Mouse (Mus musculus): ENCODE measurements at regions not wholly inside any gene's neighbourhood (a gene's known extent, or its start where the extent isn't known, plus 50 kb on each side); places are given as distances from the start of the nearest gene placed in this dataset.
"Not testable (repeated sequence)": the region's sequence is repeated elsewhere in the genome, so short reads cannot be mapped to it uniquely, and the experiment has no call there.

- DNase-seq (ENCODE audit: extremely low read depth, low read depth, low spot score), result no peak
- H3K4me1 ChIP-seq (ENCODE audit: control insufficient read depth, insufficient read depth, low read length), result no peaks in the 10 kb centered on the region
- no peaks in the 10 kb centered on the region for H3K79me2 ChIP-seq (ENCODE audit: control insufficient read depth, insufficient read depth, low read length)
- H3K9ac ChIP-seq (ENCODE audit: low read depth, low read length), result no peak overlapping the region
- 70% methylated on average over 5 of the region's 5 CpGs for WGBS
- TF ChIP-seq CTCF (IDR thresholded peaks at IDR 0.05; ENCODE audit: low read depth, low read length), result no peak
- TF ChIP-seq POLR2A (IDR thresholded peaks at IDR 0.05; ENCODE audit: extremely low read depth, insufficient read depth, low read length), result no peak
- no peak overlapping the region for H3K4me3 ChIP-seq (ENCODE audit: insufficient read depth, low read depth, low read length)
- no peak overlapping the region for H3K27ac ChIP-seq (replicated peaks; ENCODE audit: insufficient read depth, low read depth, low read length)
- H3K36me3 ChIP-seq (ENCODE audit: control insufficient read depth, insufficient read depth, low read length), result no peaks in the 10 kb centered on the region
- H3K27me3 ChIP-seq (ENCODE audit: control insufficient read depth, insufficient read depth, low read length), result no peaks in the 10 kb centered on the region
Measured at GRCm38 (mm10) chr2:149283274-149283673, 121.6 kb upstream of the Cst10 start.

- Histone ChIP-seq H3K4me3 (ENCODE audit: insufficient read depth, low read depth, low read length) (no peak overlapping the region), H3K36me3 (ENCODE audit: control insufficient read depth, insufficient read depth, low read length) (no peaks in the 10 kb centered on the region), H3K9ac (ENCODE audit: low read depth, low read length) (no peak overlapping the region), H3K27ac (replicated peaks; ENCODE audit: insufficient read depth, low read depth, low read length) (no peak overlapping the region), H3K4me1 (ENCODE audit: control insufficient read depth, insufficient read depth, low read length) (no peaks in the 10 kb centered on the region), H3K27me3 (ENCODE audit: control insufficient read depth, insufficient read depth, low read length) (no peaks in the 10 kb centered on the region), H3K79me2 (ENCODE audit: control insufficient read depth, insufficient read depth, low read length) (no peaks in the 10 kb centered on the region)
- no peak for DNase-seq (ENCODE audit: extremely low read depth, low read depth, low spot score)
- TF ChIP-seq POLR2A (IDR thresholded peaks at IDR 0.05; ENCODE audit: extremely low read depth, insufficient read depth, low read length), result no peak
- 35% methylated on average over 1 of the region's 1 CpGs for WGBS
Measured at GRCm38 (mm10) chr2:149284199-149284598, 120.7 kb upstream of the Cst10 start.

GRCm38 (mm10) chr2:149296936-149297335 is 107.9 kb upstream of the Cst10 start:
- H3K79me2 ChIP-seq (ENCODE audit: control insufficient read depth, insufficient read depth, low read length); H3K4me3 ChIP-seq (ENCODE audit: insufficient read depth, low read depth, low read length); H3K4me1 ChIP-seq (ENCODE audit: control insufficient read depth, insufficient read depth, low read length); H3K36me3 ChIP-seq (ENCODE audit: control insufficient read depth, insufficient read depth, low read length); H3K27ac ChIP-seq (replicated peaks; ENCODE audit: insufficient read depth, low read depth, low read length); H3K27me3 ChIP-seq (ENCODE audit: control insufficient read depth, insufficient read depth, low read length); H3K9ac ChIP-seq (ENCODE audit: low read depth, low read length); DNase-seq (ENCODE audit: extremely low read depth, low read depth, low spot score): not testable (repeated sequence)
- WGBS, result 74% methylated on average over 2 of the region's 2 CpGs

GRCm38 (mm10) chr2:149305553-149305952 is 99.3 kb upstream of the Cst10 start:
- TF ChIP-seq CTCF (IDR thresholded peaks at IDR 0.05; ENCODE audit: low read depth, low read length) (no peak), POLR2A (IDR thresholded peaks at IDR 0.05; ENCODE audit: extremely low read depth, insufficient read depth, low read length) (no peak)
- WGBS, result 82% methylated on average over 1 of the region's 1 CpGs

GRCm38 (mm10) chr2:149350239-149350811 is 54.5 kb upstream of the Cst10 start:
- Histone ChIP-seq H3K4me3 (ENCODE audit: insufficient read depth, low read depth, low read length) (no peak overlapping the region), H3K36me3 (ENCODE audit: control insufficient read depth, insufficient read depth, low read length) (no peaks in the 10 kb centered on the region), H3K79me2 (ENCODE audit: control insufficient read depth, insufficient read depth, low read length) (no peaks in the 10 kb centered on the region), H3K9ac (ENCODE audit: low read depth, low read length) (no peak overlapping the region), H3K27ac (replicated peaks; ENCODE audit: insufficient read depth, low read depth, low read length) (no peak overlapping the region), H3K27me3 (ENCODE audit: control insufficient read depth, insufficient read depth, low read length) (no peaks in the 10 kb centered on the region), H3K4me1 (ENCODE audit: control insufficient read depth, insufficient read depth, low read length) (no peaks in the 10 kb centered on the region)
- 9% methylated on average over 3 of the region's 3 CpGs for WGBS
- DNase-seq (ENCODE audit: extremely low read depth, low read depth, low spot score), result peak; percentile 57
- TF ChIP-seq POLR2A (IDR thresholded peaks at IDR 0.05; ENCODE audit: extremely low read depth, insufficient read depth, low read length) (no peak), CTCF (IDR thresholded peaks at IDR 0.05; ENCODE audit: low read depth, low read length) (peak; percentile 43)

More at GRCm38 (mm10) chr2:149305553-149305952, 99.3 kb upstream of the Cst10 start:
- no peak for DNase-seq (ENCODE audit: extremely low read depth, low read depth, low spot score)
- Histone ChIP-seq H3K79me2 (ENCODE audit: control insufficient read depth, insufficient read depth, low read length) (no peaks in the 10 kb centered on the region), H3K36me3 (ENCODE audit: control insufficient read depth, insufficient read depth, low read length) (no peaks in the 10 kb centered on the region), H3K4me1 (ENCODE audit: control insufficient read depth, insufficient read depth, low read length) (no peaks in the 10 kb centered on the region), H3K4me3 (ENCODE audit: insufficient read depth, low read depth, low read length) (no peak overlapping the region), H3K27ac (replicated peaks; ENCODE audit: insufficient read depth, low read depth, low read length) (no peak overlapping the region), H3K9ac (ENCODE audit: low read depth, low read length) (no peak overlapping the region), H3K27me3 (ENCODE audit: control insufficient read depth, insufficient read depth, low read length) (no peaks in the 10 kb centered on the region)

Measured in liver, adult 2 months (tissue).